Mouse (Mus musculus): ENCODE results near the gene Matk.

Matk gene

DNA sequence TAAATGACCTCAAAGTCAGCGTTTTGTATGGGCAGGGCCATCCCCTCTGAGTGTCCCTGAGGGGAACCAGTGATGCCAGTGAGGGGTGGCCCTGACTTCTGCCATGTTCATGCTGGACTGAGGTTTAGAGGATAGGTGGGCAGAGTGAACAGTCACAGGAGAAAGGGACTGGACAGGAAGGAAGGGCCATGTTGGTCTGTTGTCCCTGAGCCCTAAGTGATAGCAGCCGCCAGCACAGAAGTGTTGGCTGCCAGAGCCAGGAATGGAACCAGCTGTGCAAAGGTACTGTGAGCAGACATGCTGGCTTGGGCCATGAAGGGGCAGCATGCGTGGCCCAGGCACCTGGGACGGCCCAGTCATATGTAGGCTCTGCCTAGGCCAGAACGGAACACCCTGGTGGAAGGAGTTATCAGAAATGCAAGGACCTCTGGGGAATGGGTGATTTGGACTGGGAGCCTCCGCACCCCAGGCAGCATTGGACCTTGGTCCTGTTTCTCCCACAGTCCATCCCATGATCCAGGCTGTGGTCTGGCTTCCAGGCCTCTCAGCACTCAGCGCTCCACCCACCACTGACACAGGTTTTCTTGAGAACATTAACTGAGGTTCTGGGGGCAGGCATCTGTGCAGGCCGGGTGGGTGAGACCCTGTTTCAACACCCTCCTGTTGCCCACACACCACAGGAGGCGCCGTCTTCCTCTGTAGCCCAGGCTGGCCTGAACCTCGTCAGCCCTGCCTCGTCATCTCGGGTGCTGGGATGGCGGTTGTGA lies 47.0 kb downstream of the Matk start:
- no peaks in the 10 kb centered on the region for H3K9me3 ChIP-seq (ENCODE audit: low read length)
- H3K4me3 ChIP-seq (replicated peaks; ENCODE audit: low read length) = no peak overlapping the region
- peaks cover 67% of the 10 kb centered on the region for H3K36me3 ChIP-seq (ENCODE audit: insufficient read depth, low read length)
- no peaks in the 10 kb centered on the region for H3K27me3 ChIP-seq (ENCODE audit: insufficient read depth, low read length)
- peaks cover 97% of the 10 kb centered on the region for H3K4me1 ChIP-seq (replicated peaks; ENCODE audit: low read depth, low read length)
- no peak for TF ChIP-seq NANOG (IDR thresholded peaks at IDR 0.05; ENCODE audit: borderline replicate concordance, low read length)
- no peak for TF ChIP-seq POU5F1 (IDR thresholded peaks at IDR 0.05; ENCODE audit: borderline replicate concordance, low read length)
- TF ChIP-seq CTCF (conservative IDR thresholded peaks at IDR 0.05; ENCODE audit: low read length) = no peak

DNA sequence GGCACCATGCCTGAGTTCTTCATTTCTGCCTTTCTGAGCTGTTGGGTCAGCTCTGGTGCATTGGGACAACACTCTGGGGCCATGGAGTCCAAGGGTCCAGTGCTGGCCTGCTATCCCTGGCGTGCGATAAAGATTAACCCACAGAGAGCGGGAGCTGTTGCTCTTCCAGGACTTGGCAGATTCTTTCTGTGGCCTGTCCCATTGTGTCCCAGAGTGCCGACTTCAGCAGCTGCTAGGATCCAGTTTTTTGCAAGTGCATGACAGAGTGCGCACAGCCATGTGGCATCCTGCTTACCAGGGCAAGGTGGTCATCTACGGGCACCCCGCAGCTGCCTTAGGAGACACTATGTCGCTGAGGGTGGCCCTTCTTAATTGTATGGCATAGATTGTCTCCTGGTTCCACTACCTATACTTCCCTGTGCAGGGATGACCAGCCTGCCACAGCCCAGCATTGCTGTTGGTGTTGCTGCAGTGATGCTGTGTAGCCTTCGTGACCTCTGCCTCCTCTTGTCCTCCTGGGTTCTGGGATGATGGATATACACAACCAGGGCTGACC lies 47.7 kb downstream of the Matk start:
- Histone ChIP-seq H3K9me3 (ENCODE audit: low read length) (no peaks in the 10 kb centered on the region), H3K36me3 (ENCODE audit: insufficient read depth, low read length) (peaks cover 65% of the 10 kb centered on the region)

DNA sequence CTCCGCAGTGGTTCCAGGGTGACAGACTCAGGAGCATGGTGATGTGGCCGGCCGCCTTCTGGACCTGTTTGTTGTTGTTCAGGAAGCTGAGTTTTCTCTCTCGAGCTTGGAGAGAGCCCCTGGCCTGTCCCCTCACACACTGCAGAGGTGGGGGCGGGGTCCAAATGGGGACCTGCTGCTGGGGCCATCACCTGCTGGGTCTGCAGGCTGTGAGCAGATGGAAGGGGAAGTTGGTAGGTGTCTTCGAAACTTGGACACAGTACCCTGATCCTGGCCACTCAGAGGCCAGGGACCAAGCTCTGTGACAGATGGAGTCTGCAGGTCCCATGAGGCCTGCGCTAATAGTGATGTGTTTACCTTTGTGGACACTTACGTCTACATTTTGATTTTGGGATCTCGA lies 48.6 kb downstream of the Matk start:
- Histone ChIP-seq H3K27me3 (ENCODE audit: insufficient read depth, low read length) (no peaks in the 10 kb centered on the region), H3K36me3 (ENCODE audit: insufficient read depth, low read length) (peaks cover 65% of the 10 kb centered on the region), H3K9me3 (ENCODE audit: low read length) (no peaks in the 10 kb centered on the region), H3K4me3 (replicated peaks; ENCODE audit: low read length) (no peak overlapping the region), H3K4me1 (replicated peaks; ENCODE audit: low read depth, low read length) (peaks cover 95% of the 10 kb centered on the region)
- TF ChIP-seq NANOG (IDR thresholded peaks at IDR 0.05; ENCODE audit: borderline replicate concordance, low read length) (no peak), POU5F1 (IDR thresholded peaks at IDR 0.05; ENCODE audit: borderline replicate concordance, low read length) (no peak), CTCF (conservative IDR thresholded peaks at IDR 0.05; ENCODE audit: low read length) (no peak)

More for the DNA sequence above, 47.7 kb downstream of the Matk start:
- TF ChIP-seq POU5F1 (IDR thresholded peaks at IDR 0.05; ENCODE audit: borderline replicate concordance, low read length) (no peak), CTCF (conservative IDR thresholded peaks at IDR 0.05; ENCODE audit: low read length) (no peak), NANOG (IDR thresholded peaks at IDR 0.05; ENCODE audit: borderline replicate concordance, low read length) (no peak)
- Histone ChIP-seq H3K4me1 (replicated peaks; ENCODE audit: low read depth, low read length) (peaks cover 96% of the 10 kb centered on the region), H3K27me3 (ENCODE audit: insufficient read depth, low read length) (no peaks in the 10 kb centered on the region), H3K4me3 (replicated peaks; ENCODE audit: low read length) (no peak overlapping the region)

DNA sequence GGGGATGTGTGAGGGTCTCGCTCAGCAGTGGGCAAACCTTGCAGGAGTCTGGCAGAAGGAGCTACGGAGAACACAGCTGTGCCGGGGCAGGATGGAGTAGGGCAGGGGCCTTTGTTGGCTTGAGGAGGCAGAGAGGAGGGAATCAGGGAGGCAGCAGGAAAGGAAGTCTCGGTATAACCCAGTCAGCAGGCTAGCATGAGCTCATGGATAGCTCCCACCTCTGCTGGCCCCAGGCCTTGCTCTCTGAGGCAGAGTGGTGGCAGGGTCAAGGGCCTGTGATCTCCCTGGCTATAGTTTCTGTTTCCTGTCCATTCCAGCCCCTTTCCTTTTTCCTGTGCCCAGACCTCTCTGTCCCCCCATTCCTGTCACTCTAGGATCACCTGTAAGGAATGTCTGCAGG lies 49.6 kb downstream of the Matk start:
- Histone ChIP-seq H3K9me3 (ENCODE audit: low read length) (no peaks in the 10 kb centered on the region), H3K4me3 (replicated peaks; ENCODE audit: low read length) (no peak overlapping the region; the same call in 1 of the 2 replicates), H3K4me1 (replicated peaks; ENCODE audit: low read depth, low read length) (peaks cover 95% of the 10 kb centered on the region), H3K36me3 (ENCODE audit: insufficient read depth, low read length) (peaks cover 69% of the 10 kb centered on the region), H3K27me3 (ENCODE audit: insufficient read depth, low read length) (no peaks in the 10 kb centered on the region)
- TF ChIP-seq NANOG (IDR thresholded peaks at IDR 0.05; ENCODE audit: borderline replicate concordance, low read length) (no peak), POU5F1 (IDR thresholded peaks at IDR 0.05; ENCODE audit: borderline replicate concordance, low read length) (no peak)

DNA sequence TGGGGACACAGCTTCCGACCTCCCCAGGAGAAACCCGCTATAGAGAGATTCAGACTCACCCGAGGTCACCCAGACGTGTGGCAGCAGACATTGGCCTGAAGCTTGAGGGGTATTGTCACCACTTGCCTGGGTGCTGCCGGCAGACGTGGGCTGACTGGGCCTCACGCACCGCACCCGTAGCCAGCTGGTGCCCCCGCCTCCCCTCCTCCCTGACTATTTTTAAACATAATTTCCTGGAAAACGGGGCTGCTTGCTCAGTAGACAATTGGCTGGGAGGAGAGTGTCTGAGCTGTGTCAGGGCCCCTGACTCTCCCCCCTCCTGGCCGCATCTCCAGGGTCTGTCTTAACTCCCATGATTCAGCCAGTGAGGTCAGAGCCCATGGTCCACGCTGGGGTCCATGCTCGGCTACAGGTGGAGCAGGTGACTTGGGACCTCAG lies 50.1 kb downstream of the Matk start:
- no peak for TF ChIP-seq NANOG (IDR thresholded peaks at IDR 0.05; ENCODE audit: borderline replicate concordance, low read length)
- no peak for TF ChIP-seq POU5F1 (IDR thresholded peaks at IDR 0.05; ENCODE audit: borderline replicate concordance, low read length)
- no peak for TF ChIP-seq CTCF (conservative IDR thresholded peaks at IDR 0.05; ENCODE audit: low read length)

DNA sequence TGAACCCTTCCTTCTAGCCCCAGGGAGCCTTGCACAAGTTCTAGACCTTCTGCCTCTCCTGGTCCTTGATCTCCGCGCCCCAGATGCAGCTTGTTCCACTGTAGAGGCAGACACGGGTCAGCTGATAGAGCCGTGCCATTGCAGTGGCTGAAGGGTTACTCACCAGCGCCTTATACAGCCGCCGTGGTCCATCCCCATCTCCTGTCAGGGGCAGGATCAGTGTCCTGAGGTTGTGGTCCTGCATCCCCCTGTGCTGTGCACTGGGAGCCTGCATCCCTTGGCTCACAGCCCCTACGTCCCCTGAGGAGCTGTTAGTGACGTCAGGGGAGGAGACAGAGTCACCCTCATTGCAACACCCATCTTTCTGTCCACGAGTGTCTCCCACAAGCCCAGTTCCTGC lies 50.5 kb downstream of the Matk start:
- no peak overlapping the region for H3K4me3 ChIP-seq (replicated peaks; ENCODE audit: low read length)
- H3K36me3 ChIP-seq (ENCODE audit: insufficient read depth, low read length) = peaks cover 76% of the 10 kb centered on the region
- peaks cover 95% of the 10 kb centered on the region for H3K4me1 ChIP-seq (replicated peaks; ENCODE audit: low read depth, low read length)
- H3K9me3 ChIP-seq (ENCODE audit: low read length) = no peaks in the 10 kb centered on the region
- no peak for TF ChIP-seq NANOG (IDR thresholded peaks at IDR 0.05; ENCODE audit: borderline replicate concordance, low read length)
- no peak for TF ChIP-seq POU5F1 (IDR thresholded peaks at IDR 0.05; ENCODE audit: borderline replicate concordance, low read length)
- TF ChIP-seq CTCF (conservative IDR thresholded peaks at IDR 0.05; ENCODE audit: low read length) = no peak
- H3K27me3 ChIP-seq (ENCODE audit: insufficient read depth, low read length) = no peaks in the 10 kb centered on the region

More for the DNA sequence above, 50.1 kb downstream of the Matk start:
- peaks cover 95% of the 10 kb centered on the region for H3K4me1 ChIP-seq (replicated peaks; ENCODE audit: low read depth, low read length)
- H3K9me3 ChIP-seq (ENCODE audit: low read length) = no peaks in the 10 kb centered on the region
- H3K36me3 ChIP-seq (ENCODE audit: insufficient read depth, low read length) = peaks cover 74% of the 10 kb centered on the region
- no peak overlapping the region; the same call in 1 of the 2 replicates for H3K4me3 ChIP-seq (replicated peaks; ENCODE audit: low read length)
- H3K27me3 ChIP-seq (ENCODE audit: insufficient read depth, low read length) = no peaks in the 10 kb centered on the region

DNA sequence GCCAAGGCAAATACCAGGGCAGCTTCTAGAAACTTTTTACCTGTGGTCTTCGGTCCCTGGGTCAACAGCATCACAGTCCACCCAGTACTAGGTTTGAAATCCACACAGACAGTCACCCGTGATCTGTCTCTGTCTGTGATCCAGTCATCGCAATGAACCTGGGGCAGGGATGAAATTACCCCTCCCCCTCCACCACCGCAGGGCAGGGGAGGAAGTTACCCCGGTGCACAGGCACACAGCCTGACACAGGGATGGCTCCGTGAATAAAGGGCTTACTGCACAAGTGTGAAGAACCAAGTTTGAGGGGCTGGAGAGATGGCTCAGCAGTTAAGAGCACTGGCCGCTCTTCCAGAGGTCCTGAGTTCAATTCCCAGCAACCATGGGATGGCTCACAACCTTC lies 51.0 kb downstream of the Matk start:
- Histone ChIP-seq H3K36me3 (ENCODE audit: insufficient read depth, low read length) (peaks cover 77% of the 10 kb centered on the region), H3K27me3 (ENCODE audit: insufficient read depth, low read length) (no peaks in the 10 kb centered on the region), H3K4me3 (replicated peaks; ENCODE audit: low read length) (no peak overlapping the region), H3K4me1 (replicated peaks; ENCODE audit: low read depth, low read length) (peaks cover 93% of the 10 kb centered on the region), H3K9me3 (ENCODE audit: low read length) (no peaks in the 10 kb centered on the region)
- no peak for TF ChIP-seq POU5F1 (IDR thresholded peaks at IDR 0.05; ENCODE audit: borderline replicate concordance, low read length)
- no peak for TF ChIP-seq CTCF (conservative IDR thresholded peaks at IDR 0.05; ENCODE audit: low read length)
- TF ChIP-seq NANOG (IDR thresholded peaks at IDR 0.05; ENCODE audit: borderline replicate concordance, low read length) = no peak

DNA sequence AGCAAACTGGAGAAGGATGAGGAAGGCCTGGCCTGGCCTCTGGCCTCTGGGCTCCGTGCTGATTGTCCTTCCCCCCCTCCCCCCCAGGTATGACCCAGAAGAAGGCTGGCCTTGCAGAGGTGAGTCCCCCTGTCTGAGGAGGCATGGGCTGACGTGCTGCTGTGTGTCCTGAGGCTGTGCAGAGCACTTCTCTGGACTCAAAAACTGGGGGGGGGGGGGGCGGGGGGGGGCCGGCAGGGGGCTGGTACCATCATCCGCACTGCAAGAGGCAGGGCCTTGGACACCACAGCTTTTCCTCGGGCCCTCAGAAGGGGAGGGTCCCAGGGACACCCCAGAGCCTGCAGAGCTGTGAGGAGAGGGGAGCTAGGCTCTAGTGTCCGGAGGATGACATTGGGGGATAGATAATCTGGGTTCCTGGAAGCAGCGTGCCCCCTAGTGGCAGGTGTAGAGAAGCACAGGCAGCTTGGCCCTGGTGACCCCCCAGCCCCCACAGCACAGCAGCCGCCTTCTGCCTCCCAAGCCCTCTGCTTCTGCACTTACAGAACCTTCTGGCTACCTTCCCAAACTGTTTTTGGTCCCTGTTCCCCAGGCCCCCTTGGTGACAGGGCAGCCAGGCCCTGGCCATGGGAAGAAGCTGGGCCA lies 52.0 kb downstream of the Matk start:
- Histone ChIP-seq H3K27me3 (ENCODE audit: insufficient read depth, low read length) (no peaks in the 10 kb centered on the region), H3K4me1 (replicated peaks; ENCODE audit: low read depth, low read length) (peaks cover 93% of the 10 kb centered on the region), H3K9me3 (ENCODE audit: low read length) (no peaks in the 10 kb centered on the region), H3K36me3 (ENCODE audit: insufficient read depth, low read length) (peaks cover 77% of the 10 kb centered on the region), H3K4me3 (replicated peaks; ENCODE audit: low read length) (no peak overlapping the region)
- TF ChIP-seq CTCF (conservative IDR thresholded peaks at IDR 0.05; ENCODE audit: low read length) (peak; percentile 72), POU5F1 (IDR thresholded peaks at IDR 0.05; ENCODE audit: borderline replicate concordance, low read length) (no peak)
